Mouse (Mus musculus) liver, embryonic 14.5 days (tissue): ENCODE data around the gene Ace. TPM values are rescaled to one million over a fixed set of nuclear protein-coding genes. Genes with fewer than 3 reads are reported as not detected.

ENCODE experiments used
- ATAC-seq: fragments of 200-750 bp; cut with Nextera tagmentation; 2 replicates; pipeline ENCODE4 v1.8.0; 2017; ENCODE audit warnings: moderate number of reproducible peaks, mild to moderate bottlenecking, moderate library complexity; ENCODE audit not compliant: insufficient read depth
- DNase-seq, 3 experiments: peaks; one replicate each; pipeline ENCODE4 v3.0.0-alpha.2; 2012 to 2013; ENCODE audit warnings: low read depth in 3 of 3, low spot score in 3 of 3
- H3K27ac ChIP-seq: fragments of 300-500 bp; sonication (generic); 2 replicates; pipeline ENCODE4 v1.5.1; 2014; ENCODE audit warnings: moderate library complexity, mild to moderate bottlenecking, control low read depth, inconsistent platforms
- H3K27me3 ChIP-seq: fragments of 300-500 bp; sonication (generic); 2 replicates; pipeline ENCODE4 v1.6.1; 2014; ENCODE audit warnings: mild to moderate bottlenecking, low read length, moderate library complexity; ENCODE audit not compliant: control insufficient read depth, insufficient read depth
- H3K36me3 ChIP-seq: fragments of 300-500 bp; sonication (generic); replicated peaks from 2 replicates; pipeline ENCODE4 v1.6.1; 2014; ENCODE audit warnings: low read depth; ENCODE audit not compliant: control insufficient read depth, insufficient read depth
- H3K4me1 ChIP-seq, 2 experiments: fragments of 200-500 bp in 1 of 2; fragments of 300-500 bp in 1 of 2; sonication (generic) in 1 of 2; replicated peaks; 2 replicates each; pipeline ENCODE4 v1.6.1; 2012 to 2014; ENCODE audit warnings: antibody characterized with exemption in 1 of 2, inconsistent platforms in 1 of 2, low read length in 1 of 2; ENCODE audit not compliant: control insufficient read depth in 2 of 2, insufficient read depth in 2 of 2
- H3K4me2 ChIP-seq: fragments of 300-500 bp; sonication (generic); 2 replicates; pipeline ENCODE4 v1.6.1; 2014; ENCODE audit warnings: low read depth, mild to moderate bottlenecking, control low read depth, moderate library complexity
- H3K4me3 ChIP-seq, 2 experiments: fragments of 200-500 bp in 1 of 2; fragments of 300-500 bp in 1 of 2; sonication (generic) in 1 of 2; 2 replicates each; pipeline ENCODE4 v1.5.1; 2012 to 2014; ENCODE audit warnings: low read depth in 2 of 2, low read length in 2 of 2, mild to moderate bottlenecking in 2 of 2, control low read depth in 1 of 2, inconsistent platforms in 1 of 2, moderate library complexity in 1 of 2; ENCODE audit not compliant: insufficient read depth in 1 of 2
- H3K9ac ChIP-seq: fragments of 300-500 bp; sonication (generic); replicated peaks from 2 replicates; pipeline ENCODE4 v1.6.1; 2014; ENCODE audit warnings: mild to moderate bottlenecking, control low read depth, moderate library complexity
- H3K9me3 ChIP-seq: fragments of 300-500 bp; sonication (generic); 2 replicates; pipeline ENCODE4 v1.6.1; 2016; ENCODE audit warnings: low read length, mixed read lengths; ENCODE audit not compliant: control insufficient read depth
- CTCF ChIP-seq: IDR thresholded peaks from 2 replicates; pipeline ENCODE4 v1.5.1; 2016; ENCODE audit warnings: antibody characterized with exemption, low read depth, control low read depth
- EP300 ChIP-seq: IDR thresholded peaks from 2 replicates; pipeline ENCODE4 v1.6.1; 2016; ENCODE audit warnings: antibody characterized with exemption, low read depth
- whole genome bisulfite sequencing: fragments of 180-500 bp; shearing (Covaris S2); extraction: QIAGEN DNeasy Blood & Tissue Kit; methylation state at CpG from one replicate; pipeline ENCODE4 v1.1.7; 2014; ENCODE audit not compliant: insufficient replicate concordance; 5-methylcytosine and 5-hydroxymethylcytosine counted together
- polyA plus RNA-seq, 2 experiments: library from polyadenylated mRNA; depleted of rRNA in 1 of 2; stranded (reverse) in 1 of 2; unstranded in 1 of 2; fragments of >200 nt; fragmentation: Nextera tagmentation in 1 of 2; extraction: Ambion mirVana in 1 of 2; gene quantifications; 2 replicates each; pipeline versions ENCODE4 v1.2.1 to v1.2.3; 2012 to 2014

Ace gene
- polyA plus RNA-seq, 2 experiments, result 0.07 TPM; not detected in 1

DNA sequence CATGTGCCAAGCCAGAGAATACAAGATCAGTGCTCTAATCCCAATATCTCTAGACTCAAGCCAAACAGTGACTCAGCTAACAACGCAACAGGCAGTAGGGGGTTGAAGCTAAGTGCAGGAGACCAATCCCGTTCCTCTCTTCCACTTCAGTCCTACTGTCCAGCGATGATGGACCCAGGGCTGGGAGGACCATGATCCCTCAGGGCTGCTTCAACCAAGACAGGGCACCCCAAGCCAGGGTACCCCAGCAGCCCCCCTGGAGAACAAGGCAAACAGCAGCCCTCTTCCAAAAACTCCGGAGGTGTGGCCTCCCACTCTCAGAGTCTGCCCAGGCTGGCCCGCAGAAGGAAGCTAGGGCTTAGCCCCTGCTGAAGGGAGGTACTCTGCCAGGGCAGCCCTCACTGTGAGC, 33.4 kb upstream of the Ace start:
- WGBS, result 52% methylated on average over 5 of the region's 5 CpGs
- Histone ChIP-seq H3K4me1 (no peaks in the 10 kb centered on the region), H3K27ac (no peak overlapping the region), H3K9ac (no peak overlapping the region), H3K36me3 (no peaks in the 10 kb centered on the region), H3K4me2 (no peak overlapping the region), H3K9me3 (no peaks in the 10 kb centered on the region), H3K4me3 (no peak overlapping the region), H3K27me3 (no peaks in the 10 kb centered on the region)
- no peak for ATAC-seq
- TF ChIP-seq CTCF, result no peak
- no peak for TF ChIP-seq EP300
- no peak for DNase-seq

DNA sequence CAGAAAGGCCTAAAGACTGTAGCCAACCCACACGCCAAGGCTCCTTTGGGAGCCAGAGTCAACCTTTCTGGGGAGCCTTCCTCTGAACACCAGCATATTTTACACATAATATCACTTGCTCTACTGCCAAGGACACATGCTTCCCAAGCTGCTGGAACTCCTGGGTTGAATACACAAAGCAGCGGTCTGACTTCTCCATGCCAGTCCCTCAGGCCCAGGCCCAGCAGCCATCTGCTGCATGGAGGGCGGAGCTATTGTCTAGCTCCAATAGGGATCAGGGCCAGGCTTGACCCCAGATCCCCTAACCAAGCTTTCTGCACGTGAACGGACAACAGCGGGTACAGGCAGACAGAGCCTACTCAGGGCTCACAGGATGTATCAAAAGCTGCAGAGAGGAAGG, 32.9 kb upstream of the Ace start:
- Histone ChIP-seq H3K36me3 (no peaks in the 10 kb centered on the region), H3K4me1 (no peaks in the 10 kb centered on the region), H3K9me3 (no peaks in the 10 kb centered on the region), H3K27ac (no peak overlapping the region), H3K4me2 (no peak overlapping the region), H3K27me3 (no peaks in the 10 kb centered on the region), H3K9ac (no peak overlapping the region), H3K4me3 (no peak overlapping the region)
- 57% methylated on average over 6 of the region's 6 CpGs for WGBS
- no peak for DNase-seq
- TF ChIP-seq CTCF (no peak), EP300 (no peak)
- ATAC-seq, result no peak

DNA sequence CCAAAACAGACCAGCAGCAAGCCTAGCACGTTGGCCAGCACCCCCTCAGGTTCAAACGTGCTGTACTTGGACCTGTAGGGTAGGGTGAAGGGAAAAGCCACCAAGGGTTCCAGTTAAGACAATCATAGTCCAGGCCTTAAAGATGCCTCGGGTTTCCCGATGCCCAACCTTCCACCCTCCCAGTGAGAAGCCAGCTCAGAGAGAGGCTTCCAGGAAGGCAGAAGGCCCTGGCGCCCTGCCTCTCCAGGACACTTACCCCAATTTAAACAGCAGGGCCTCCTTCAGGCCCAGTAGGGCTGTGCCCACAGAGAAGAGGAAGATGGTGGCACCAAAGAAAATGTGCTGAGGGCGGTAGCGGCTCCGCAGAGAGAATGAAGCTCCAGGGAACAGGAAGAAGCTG, 32.2 kb upstream of the Ace start:
- Histone ChIP-seq H3K36me3 (no peaks in the 10 kb centered on the region), H3K4me1 (no peaks in the 10 kb centered on the region), H3K4me3 (no peak overlapping the region), H3K4me2 (no peak overlapping the region), H3K9ac (no peak overlapping the region), H3K27ac (no peak overlapping the region), H3K9me3 (no peaks in the 10 kb centered on the region), H3K27me3 (no peaks in the 10 kb centered on the region)
- no peak for TF ChIP-seq CTCF
- TF ChIP-seq EP300, result no peak
- DNase-seq, result no peak
- ATAC-seq, result no peak
- WGBS, result 62% methylated on average over 8 of the region's 8 CpGs

DNA sequence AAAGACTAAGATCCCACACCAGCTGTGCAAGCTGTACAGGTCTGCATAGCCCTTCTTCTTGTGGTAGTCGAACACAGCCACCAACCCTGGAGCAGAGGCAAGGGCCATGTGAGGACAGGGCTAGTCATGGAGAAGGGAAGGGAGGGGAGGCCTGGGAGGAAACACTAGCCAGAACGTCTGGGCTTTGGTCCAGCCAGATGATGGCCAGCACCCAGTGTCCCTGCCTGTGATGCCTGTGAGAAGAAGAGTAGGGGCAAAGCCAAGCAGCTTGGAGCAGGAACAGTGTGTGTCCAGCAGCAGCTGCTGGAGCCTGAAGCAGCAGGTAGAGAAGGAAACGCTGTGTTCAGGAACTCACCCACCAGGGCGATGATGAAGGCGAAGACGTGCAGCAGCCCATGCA, 31.5 kb upstream of the Ace start:
- no peak overlapping the region for H3K4me3 ChIP-seq
- H3K4me1 ChIP-seq, result no peaks in the 10 kb centered on the region
- ATAC-seq, result no peak
- no peak overlapping the region for H3K27ac ChIP-seq
- no peak for DNase-seq
- no peaks in the 10 kb centered on the region for H3K9me3 ChIP-seq
- TF ChIP-seq EP300, result no peak
- TF ChIP-seq CTCF, result no peak
- no peak overlapping the region for H3K4me2 ChIP-seq
- H3K36me3 ChIP-seq, result no peaks in the 10 kb centered on the region
- H3K9ac ChIP-seq, result no peak overlapping the region
- H3K27me3 ChIP-seq, result no peaks in the 10 kb centered on the region
- 61% methylated on average over 6 of the region's 6 CpGs for WGBS

DNA sequence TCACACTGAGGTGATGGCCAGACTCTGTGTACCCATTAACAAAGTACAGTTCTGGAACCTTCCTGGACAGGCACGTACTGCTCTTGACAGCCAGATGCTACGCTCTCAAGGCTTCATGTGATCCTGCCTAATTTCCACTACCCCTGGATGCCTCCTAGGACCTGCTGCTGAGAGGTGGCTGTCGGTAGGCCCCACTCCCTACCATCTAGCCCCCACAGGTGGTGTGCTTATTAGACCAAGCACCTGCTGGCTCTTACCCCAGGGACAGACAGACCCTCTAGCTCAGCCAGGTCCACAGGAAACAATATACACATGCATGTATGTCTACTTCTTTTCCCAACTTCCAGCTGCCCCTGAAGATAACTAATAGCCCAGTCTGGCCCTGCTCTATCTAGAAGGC, 30.8 kb upstream of the Ace start:
- DNase-seq (no peak), ATAC-seq (no peak)
- H3K9ac ChIP-seq, result no peak overlapping the region
- no peak overlapping the region for H3K4me3 ChIP-seq
- WGBS, result 64% methylated on average over 3 of the region's 3 CpGs
- no peaks in the 10 kb centered on the region; the same call in 1 of the 2 replicates for H3K27me3 ChIP-seq
- H3K9me3 ChIP-seq, result no peaks in the 10 kb centered on the region
- H3K4me2 ChIP-seq, result no peak overlapping the region
- H3K27ac ChIP-seq, result no peak overlapping the region
- TF ChIP-seq EP300 (no peak), CTCF (no peak)
- no peaks in the 10 kb centered on the region for H3K4me1 ChIP-seq
- H3K36me3 ChIP-seq, result no peaks in the 10 kb centered on the region

DNA sequence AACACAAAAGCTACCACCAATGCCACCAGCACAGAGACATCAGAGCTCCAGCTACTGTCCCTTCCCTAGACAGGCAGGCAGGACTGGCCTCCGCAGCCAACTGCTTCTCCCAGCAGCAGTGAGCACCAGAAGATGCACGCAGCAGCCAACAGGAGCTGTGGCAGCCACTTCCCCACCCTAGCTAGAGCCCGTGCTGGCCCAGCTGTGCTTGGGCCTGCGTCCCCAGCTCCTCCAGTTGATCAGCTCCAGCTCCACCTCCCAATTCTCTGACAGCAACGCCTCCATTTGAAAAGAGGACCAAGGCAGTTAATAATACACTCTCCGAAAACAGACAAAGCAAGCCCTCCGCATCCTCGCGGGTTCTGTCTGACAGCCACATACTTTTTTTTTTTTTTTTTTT, 29.0 kb upstream of the Ace start:
- DNase-seq (no peak), ATAC-seq (no peak)
- TF ChIP-seq CTCF, result no peak
- TF ChIP-seq EP300, result no peak
- H3K27me3 ChIP-seq, result peaks cover 6% of the 10 kb centered on the region
- no peaks in the 10 kb centered on the region for H3K9me3 ChIP-seq
- no peak overlapping the region for H3K27ac ChIP-seq
- 47% methylated on average over 9 of the region's 9 CpGs for WGBS
- H3K4me2 ChIP-seq, result no peak overlapping the region
- H3K36me3 ChIP-seq, result no peaks in the 10 kb centered on the region
- H3K9ac ChIP-seq, result no peak overlapping the region
- no peak overlapping the region for H3K4me3 ChIP-seq
- 0 out of 4 replicates have a peak, but pooled peaks cover 0 to 4% of the 10 kb centered on the region in 2 experiments for H3K4me1 ChIP-seq
